Mouse (Mus musculus) embryonic fibroblast, embryonic 13.5 days (primary cell): Measurements from ENCODE around the gene Lpcat3.

ENCODE experiments used
- CTCF ChIP-seq: IDR thresholded peaks from 2 replicates; pipeline ENCODE4 v1.5.1; 2011; ENCODE audit warnings: mild to moderate bottlenecking, control low read depth, low read length, moderate library complexity, borderline replicate concordance; ENCODE audit not compliant: insufficient read depth
- POLR2A ChIP-seq: IDR thresholded peaks from 2 replicates; pipeline ENCODE4 v1.6.1; 2011; ENCODE audit warnings: low read depth, mild to moderate bottlenecking, control low read depth, low read length, moderate library complexity

- TF ChIP-seq POLR2A (no peak), CTCF (no peak)
Measured at GRCm38 (mm10) chr6:124655893-124656292, 6.9 kb upstream of the Lpcat3 start.
